8 mouse cellular contexts compared by ENCODE assay signal in genomic region chr14:61173229-61173628, GRCm38 (mm10). TPM values are rescaled to one million over a fixed set of nuclear protein-coding genes. Genes with fewer than 3 reads are reported as not detected.
A peak's percentile ranks its signal among the peaks of the same experiment; 100 is the strongest.
DNase-seq lines count a peak whose midpoint lies in the region; ATAC-seq and TF ChIP-seq lines count a peak whose summit lies in the region.

No protein-coding gene starts in this region.

- H3K27ac ChIP-seq in cortical plate, adult 2 months (ENCODE audit: insufficient read depth, low read length), result peak overlapping the region; percentile 39; the same call in 1 of the 2 replicates
- peak overlapping the region; percentile 94 for H3K27ac ChIP-seq in heart, embryonic 13.5 days (replicated peaks)
- no peak overlapping the region for H3K27ac ChIP-seq in macrophage

- peak overlapping the region; percentile 93 for H3K9ac ChIP-seq in heart, embryonic 13.5 days

- H3K9me3 ChIP-seq in heart, embryonic 13.5 days, result no peaks in the 10 kb centered on the region

- peak overlapping the region; percentile 78 for H3K4me2 ChIP-seq in heart, embryonic 13.5 days

- no peaks in the 10 kb centered on the region for H3K79me2 ChIP-seq in macrophage (ENCODE audit: inconsistent target)

- peak overlapping the region; percentile 68 for H3K4me3 ChIP-seq in cortical plate, adult 2 months (ENCODE audit: insufficient read depth, low read length)
- peak overlapping the region; percentile 93 for H3K4me3 ChIP-seq in heart, embryonic 13.5 days
- peak overlapping the region; percentile 47 for H3K4me3 ChIP-seq in macrophage (ENCODE audit: inconsistent target)

- 0 out of 2 replicates have a peak, but pooled peaks cover 5% of the 10 kb centered on the region for H3K27me3 ChIP-seq in heart, embryonic 13.5 days (replicated peaks)

- under 1% methylated on average over 37 of the region's 37 CpGs for WGBS in heart, embryonic 13.5 days
- WGBS in macrophage (ENCODE audit: missing documents), result under 1% methylated on average over 35 of the region's 37 CpGs

- TF ChIP-seq POLR2A in cortical plate, adult 2 months (IDR thresholded peaks at IDR 0.05; ENCODE audit: extremely low read depth, insufficient read depth, low read length), result no peak

- no peak for DNase-seq in cerebellum, adult 11 months
- peak; percentile 49 for DNase-seq in ES-CJ7 (ENCODE audit: low read depth, low spot score)
- peak; percentile 52 to 63 for DNase-seq in kidney, postnatal 36 days
- peak; percentile 41 for DNase-seq in skeletal muscle tissue, adult 2 months (ENCODE audit: low read depth, low spot score)

- TF ChIP-seq CTCF in cortical plate, adult 2 months (IDR thresholded peaks at IDR 0.05; ENCODE audit: extremely low read depth, insufficient read depth, low read length), result no peak

- H3K36me3 ChIP-seq in heart, embryonic 13.5 days, result peaks cover 12% of the 10 kb centered on the region; the same call in 1 of the 2 replicates
- H3K36me3 ChIP-seq in macrophage (ENCODE audit: inconsistent target), result no peaks in the 10 kb centered on the region

- ATAC-seq in cerebellum, adult (ENCODE audit: insufficient number of reproducible peaks, low FRiP score, low TSS enrichment), result peak; percentile 63
- ATAC-seq in heart, embryonic 13.5 days (ENCODE audit: extremely low read depth, insufficient number of reproducible peaks, low FRiP score, low TSS enrichment), result peak; percentile 6; the same call in 1 of the 2 replicates

- peaks cover 12% of the 10 kb centered on the region for H3K4me1 ChIP-seq in cortical plate, adult 2 months (ENCODE audit: control insufficient read depth, insufficient read depth, low read length)
- peaks cover 25% of the 10 kb centered on the region for H3K4me1 ChIP-seq in heart, embryonic 13.5 days

RNA-seq across cellular contexts. Expression of gene Sacs, which starts 35.0 kb away (rescaled TPM):
- polyA plus RNA-seq in cortical plate, adult 2 months (2012; rRNA removed), result 15.3 and 15.5 TPM in 2 replicates
- polyA plus RNA-seq in heart, embryonic 13.5 days (2015; fragmentation: Nextera tagmentation; extraction: Ambion mirVana), result 3.0 and 3.1 TPM in 2 replicates
- total RNA-seq in macrophage (2018; cell fraction: chromatin; rRNA removed), result 10 to 100 TPM in 15 of 26 experiments, 1 to 10 TPM in 11; 3.2 to 26.7 (median 10.5) TPM
- total RNA-seq in macrophage (2018; cell fraction: cytosol; rRNA removed), result 1 to 10 TPM; 1.1 to 4.8 (median 2.3) TPM
- total RNA-seq in macrophage (2018; cell fraction: nucleus; rRNA removed), result 10 to 100 TPM in 5 of 26 experiments, 1 to 10 TPM in 21; 2.6 to 22.3 (median 5.5) TPM
- 0.84 to 2.5 TPM (median 1.3 TPM) in 3 replicates for polyA plus RNA-seq in macrophage (2018)
